Mouse (Mus musculus) megakaryocyte progenitor cell, adult 5-6 weeks (primary cell): ENCODE measurements around the gene Slco1a6. TPM values are rescaled to one million over a fixed set of nuclear protein-coding genes. Genes with fewer than 3 reads are reported as not detected.
"Not testable (repeated sequence)": the region's sequence is repeated elsewhere in the genome, so short reads cannot be mapped to it uniquely, and the experiment has no call there.

Experiments
- ATAC-seq: replicated peaks from 2 replicates; pipeline ENCODE4 v1.8.0; 2016; ENCODE audit warnings: mild to moderate bottlenecking, moderate TSS enrichment, inconsistent platforms; ENCODE audit not compliant: poor library complexity
- total RNA-seq, 2 experiments: library from RNA; stranded (forward) in 1 of 2; stranded (reverse) in 1 of 2; fragments of 157-497, 149-512 nt in 1 of 2; fragments of 200-1000 nt in 1 of 2; gene quantifications; 2 replicates each; pipeline versions ENCODE4 v1.2.3 to v1.2.4; 2015 to 2017

Gene Slco1a6
- total RNA-seq (2015): not detected in 2 replicates
- total RNA-seq (2017): not detected in 2 replicates

- ATAC-seq: no peak
Observed at GRCm38 (mm10) chr6:142208421-142208820, at the start of gene Slco1a6. TSS of gene Slco1a6 (minus strand) at chr6:142208521.

GRCm38 (mm10) chr6:142250738-142251307, 42.5 kb upstream of the Slco1a6 start:
- ATAC-seq: not testable (repeated sequence)

- ATAC-seq: no peak
Observed at GRCm38 (mm10) chr6:142245065-142245464, 36.7 kb upstream of the Slco1a6 start.

- ATAC-seq: no peak
Observed at GRCm38 (mm10) chr6:142239468-142239867, 31.1 kb upstream of the Slco1a6 start.

- no peak for ATAC-seq
Observed at GRCm38 (mm10) chr6:142220138-142220537, 11.8 kb upstream of the Slco1a6 start.

GRCm38 (mm10) chr6:142211821-142212220, 3.5 kb upstream of the Slco1a6 start:
- ATAC-seq: no peak

- ATAC-seq: no peak
Observed at GRCm38 (mm10) chr6:142209749-142210148, 1.4 kb upstream of the Slco1a6 start.

- no peak for ATAC-seq
Observed at GRCm38 (mm10) chr6:142200524-142200923, 7.8 kb downstream of the Slco1a6 start.

- no peak for ATAC-seq
Observed at GRCm38 (mm10) chr6:142194245-142194644, 14.1 kb downstream of the Slco1a6 start.

- no peak for ATAC-seq
Observed at GRCm38 (mm10) chr6:142191962-142192361, 16.4 kb downstream of the Slco1a6 start.

GRCm38 (mm10) chr6:142187426-142187825, 20.9 kb downstream of the Slco1a6 start:
- ATAC-seq: no peak

- no peak for ATAC-seq
Observed at GRCm38 (mm10) chr6:142185868-142186415, 22.4 kb downstream of the Slco1a6 start.

GRCm38 (mm10) chr6:142163406-142163805, 44.9 kb downstream of the Slco1a6 start:
- ATAC-seq: no peak

GRCm38 (mm10) chr6:142161171-142161570, 47.1 kb downstream of the Slco1a6 start:
- no peak for ATAC-seq

- ATAC-seq: not testable (repeated sequence)
Observed at GRCm38 (mm10) chr6:142154081-142154480, 54.2 kb downstream of the Slco1a6 start.

GRCm38 (mm10) chr6:142148371-142148770, 60.0 kb downstream of the Slco1a6 start:
- no peak for ATAC-seq

GRCm38 (mm10) chr6:142111667-142112305, 96.5 kb downstream of the Slco1a6 start:
- no peak for ATAC-seq

GRCm38 (mm10) chr6:142091126-142091525, 117.2 kb downstream of the Slco1a6 start:
- no peak for ATAC-seq

GRCm38 (mm10) chr6:142058281-142058680, 150.0 kb downstream of the Slco1a6 start:
- not testable (repeated sequence) for ATAC-seq

- no peak for ATAC-seq
Observed at GRCm38 (mm10) chr6:142047689-142048088, 160.6 kb downstream of the Slco1a6 start.

GRCm38 (mm10) chr6:142045746-142046145, 162.6 kb downstream of the Slco1a6 start:
- ATAC-seq: no peak

- ATAC-seq: no peak
Observed at GRCm38 (mm10) chr6:142041896-142042295, 166.4 kb downstream of the Slco1a6 start.
